Mouse (Mus musculus) heart, postnatal 0 days (tissue): ENCODE results near the gene Nabp2.

Experiments
- CTCF ChIP-seq: IDR thresholded peaks from 2 replicates; pipeline ENCODE4 v1.5.1; 2016; ENCODE audit warnings: antibody characterized with exemption, control low read depth, low read depth
- EP300 ChIP-seq: IDR thresholded peaks from 2 replicates; pipeline ENCODE4 v1.6.1; 2016; ENCODE audit warnings: antibody characterized with exemption, low read depth

DNA sequence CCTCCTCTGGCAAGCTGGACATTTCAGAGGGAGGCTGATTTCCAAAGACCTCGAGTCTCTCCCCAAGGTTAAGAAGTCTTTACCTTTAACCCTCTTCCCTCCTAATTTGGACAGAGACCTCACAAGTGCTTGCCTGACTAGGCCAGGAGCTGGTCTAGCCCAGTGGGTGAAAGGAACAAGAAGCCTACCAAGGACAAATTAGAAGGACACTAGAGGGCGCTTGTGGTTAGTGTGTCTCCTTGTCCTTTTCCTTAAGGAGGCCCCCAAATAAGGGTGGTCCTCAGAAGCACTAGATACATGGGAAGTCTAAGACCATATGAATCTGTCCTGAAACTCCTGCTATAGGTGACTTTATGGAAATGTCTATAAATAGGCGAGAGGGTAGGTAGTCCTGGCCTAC lies 48.7 kb downstream of the Nabp2 start:
- TF ChIP-seq CTCF (peak; percentile 46), EP300 (no peak)
